Mouse (Mus musculus): ENCODE results near the gene Parvb.

Gene Parvb

GRCm38 (mm10) chr15:84231721-84232561, at the start of gene Parvb:
Parvb (plus strand) TSS chr15:84232043.
- Histone ChIP-seq H3K27me3 (ENCODE audit: insufficient read depth, low read length) (peaks cover 14% of the 10 kb centered on the region), H3K36me3 (ENCODE audit: insufficient read depth, low read length) (peaks cover 9% of the 10 kb centered on the region; the same call in 1 of the 2 replicates), H3K9me3 (ENCODE audit: low read length) (no peaks in the 10 kb centered on the region), H3K4me3 (replicated peaks; ENCODE audit: low read length) (peak within 1 kb of the TSS; percentile 87), H3K4me1 (replicated peaks; ENCODE audit: low read depth, low read length) (peaks cover 79% of the 10 kb centered on the region)
- no peak for TF ChIP-seq CTCF (conservative IDR thresholded peaks at IDR 0.05; ENCODE audit: low read length)
- no peak for TF ChIP-seq NANOG (IDR thresholded peaks at IDR 0.05; ENCODE audit: borderline replicate concordance, low read length)
- no peak for TF ChIP-seq POU5F1 (IDR thresholded peaks at IDR 0.05; ENCODE audit: borderline replicate concordance, low read length)

DNA sequence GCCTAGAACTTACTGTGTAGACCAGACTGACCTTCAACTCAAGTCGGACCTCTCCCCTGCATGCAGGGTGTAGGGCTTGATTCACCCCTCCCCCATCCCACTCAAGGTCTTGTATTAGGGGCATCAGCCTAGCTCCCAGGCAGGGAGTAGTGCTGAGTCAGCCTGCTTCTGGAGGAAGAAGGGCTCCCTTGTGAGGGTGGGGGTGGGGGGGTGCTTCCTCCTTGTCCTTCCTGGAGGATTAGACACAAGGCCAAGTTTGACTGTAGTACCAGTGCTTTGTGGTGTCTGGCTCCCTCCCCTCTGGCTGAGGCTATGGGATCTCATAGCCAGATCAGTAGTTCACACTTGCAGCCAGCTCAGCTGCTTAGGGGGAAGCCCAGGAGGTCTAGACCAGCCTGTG, 47.9 kb upstream of the Parvb start:
- H3K27me3 ChIP-seq (ENCODE audit: insufficient read depth, low read length) = peaks cover 11% of the 10 kb centered on the region; the same call in 1 of the 2 replicates
- TF ChIP-seq POU5F1 (IDR thresholded peaks at IDR 0.05; ENCODE audit: borderline replicate concordance, low read length) = no peak
- TF ChIP-seq NANOG (IDR thresholded peaks at IDR 0.05; ENCODE audit: borderline replicate concordance, low read length) = no peak
- no peak for TF ChIP-seq CTCF (conservative IDR thresholded peaks at IDR 0.05; ENCODE audit: low read length)
- peaks cover 92% of the 10 kb centered on the region for H3K4me1 ChIP-seq (replicated peaks; ENCODE audit: low read depth, low read length)

GRCm38 (mm10) chr15:84186196-84186595, 45.6 kb upstream of the Parvb start:
- TF ChIP-seq CTCF (conservative IDR thresholded peaks at IDR 0.05; ENCODE audit: low read length) (0 out of 2 replicates have a peak, but pooled peaks have one; percentile 2), POU5F1 (IDR thresholded peaks at IDR 0.05; ENCODE audit: borderline replicate concordance, low read length) (no peak), NANOG (IDR thresholded peaks at IDR 0.05; ENCODE audit: borderline replicate concordance, low read length) (no peak)
- peaks cover 96% of the 10 kb centered on the region for H3K4me1 ChIP-seq (replicated peaks; ENCODE audit: low read depth, low read length)
- H3K27me3 ChIP-seq (ENCODE audit: insufficient read depth, low read length) = peaks cover 5% of the 10 kb centered on the region; the same call in 1 of the 2 replicates
- peaks cover 6% of the 10 kb centered on the region for H3K36me3 ChIP-seq (ENCODE audit: insufficient read depth, low read length)
- peak overlapping the region; percentile 50 for H3K4me3 ChIP-seq (replicated peaks; ENCODE audit: low read length)
- no peaks in the 10 kb centered on the region for H3K9me3 ChIP-seq (ENCODE audit: low read length)

More for the DNA sequence above, 47.9 kb upstream of the Parvb start:
- no peaks in the 10 kb centered on the region for H3K36me3 ChIP-seq (ENCODE audit: insufficient read depth, low read length)
- H3K4me3 ChIP-seq (replicated peaks; ENCODE audit: low read length) = peak overlapping the region; percentile 50
- no peaks in the 10 kb centered on the region for H3K9me3 ChIP-seq (ENCODE audit: low read length)

- peaks cover 87% of the 10 kb centered on the region for H3K4me1 ChIP-seq (replicated peaks; ENCODE audit: low read depth, low read length)
- TF ChIP-seq POU5F1 (IDR thresholded peaks at IDR 0.05; ENCODE audit: borderline replicate concordance, low read length) = no peak
- no peak for TF ChIP-seq CTCF (conservative IDR thresholded peaks at IDR 0.05; ENCODE audit: low read length)
- TF ChIP-seq NANOG (IDR thresholded peaks at IDR 0.05; ENCODE audit: borderline replicate concordance, low read length) = no peak
- H3K4me3 ChIP-seq (replicated peaks; ENCODE audit: low read length) = peak overlapping the region; percentile 98
- H3K9me3 ChIP-seq (ENCODE audit: low read length) = no peaks in the 10 kb centered on the region
- peaks cover 15% of the 10 kb centered on the region for H3K36me3 ChIP-seq (ENCODE audit: insufficient read depth, low read length)
- no peaks in the 10 kb centered on the region for H3K27me3 ChIP-seq (ENCODE audit: insufficient read depth, low read length)
These were observed 42.8 kb upstream of the Parvb start for GRCm38 (mm10) chr15:84188887-84189530.

DNA sequence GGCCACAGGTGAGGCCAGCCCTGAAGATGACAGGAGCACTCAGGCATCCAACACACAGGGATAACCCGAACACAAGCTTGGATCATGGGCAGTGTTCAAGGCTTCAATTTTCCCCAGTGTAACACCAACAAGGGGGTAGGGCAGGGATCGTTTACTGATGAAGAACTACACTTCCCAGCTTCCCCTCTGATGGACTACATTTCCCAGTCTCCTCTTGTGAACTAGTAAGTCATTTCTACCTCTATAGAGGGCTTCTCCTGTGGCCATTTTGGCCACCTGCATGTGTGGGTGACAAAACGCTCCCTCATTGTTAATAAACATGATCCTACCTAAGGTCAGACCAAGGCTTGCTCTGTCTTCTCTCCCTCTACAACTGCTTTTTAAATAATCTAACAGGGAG, 42.0 kb upstream of the Parvb start:
- peak overlapping the region; percentile 98 for H3K4me3 ChIP-seq (replicated peaks; ENCODE audit: low read length)
- TF ChIP-seq NANOG (IDR thresholded peaks at IDR 0.05; ENCODE audit: borderline replicate concordance, low read length) = no peak
- TF ChIP-seq POU5F1 (IDR thresholded peaks at IDR 0.05; ENCODE audit: borderline replicate concordance, low read length) = no peak
- no peak for TF ChIP-seq CTCF (conservative IDR thresholded peaks at IDR 0.05; ENCODE audit: low read length)
- no peaks in the 10 kb centered on the region for H3K9me3 ChIP-seq (ENCODE audit: low read length)
- H3K27me3 ChIP-seq (ENCODE audit: insufficient read depth, low read length) = no peaks in the 10 kb centered on the region
- H3K36me3 ChIP-seq (ENCODE audit: insufficient read depth, low read length) = peaks cover 24% of the 10 kb centered on the region
- peaks cover 87% of the 10 kb centered on the region for H3K4me1 ChIP-seq (replicated peaks; ENCODE audit: low read depth, low read length)

DNA sequence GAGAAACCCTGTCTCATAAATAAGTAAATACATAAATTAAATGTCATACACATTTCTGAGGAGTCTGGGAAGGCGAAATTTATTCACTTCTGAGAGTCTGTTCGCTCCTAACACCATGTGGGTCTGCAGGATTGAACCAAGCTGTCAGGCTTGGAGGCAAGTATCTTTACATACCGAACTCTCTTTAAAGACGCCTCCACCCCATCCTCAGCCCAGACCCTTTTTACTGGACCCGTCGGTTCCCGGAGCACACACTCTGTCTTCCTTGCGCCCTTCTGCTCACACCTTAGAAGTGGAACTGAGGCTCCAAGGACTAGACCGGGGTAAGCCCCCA, 40.2 kb upstream of the Parvb start:
- TF ChIP-seq CTCF (conservative IDR thresholded peaks at IDR 0.05; ENCODE audit: low read length) = no peak
- no peak for TF ChIP-seq POU5F1 (IDR thresholded peaks at IDR 0.05; ENCODE audit: borderline replicate concordance, low read length)
- no peak for TF ChIP-seq NANOG (IDR thresholded peaks at IDR 0.05; ENCODE audit: borderline replicate concordance, low read length)
- Histone ChIP-seq H3K36me3 (ENCODE audit: insufficient read depth, low read length) (peaks cover 42% of the 10 kb centered on the region), H3K4me3 (replicated peaks; ENCODE audit: low read length) (peak overlapping the region; percentile 98), H3K27me3 (ENCODE audit: insufficient read depth, low read length) (no peaks in the 10 kb centered on the region), H3K9me3 (ENCODE audit: low read length) (no peaks in the 10 kb centered on the region), H3K4me1 (replicated peaks; ENCODE audit: low read depth, low read length) (peaks cover 86% of the 10 kb centered on the region)

- no peaks in the 10 kb centered on the region for H3K27me3 ChIP-seq (ENCODE audit: insufficient read depth, low read length)
- no peaks in the 10 kb centered on the region for H3K9me3 ChIP-seq (ENCODE audit: low read length)
- H3K4me3 ChIP-seq (replicated peaks; ENCODE audit: low read length) = peak within 1 kb of the TSS; percentile 98
- H3K36me3 ChIP-seq (ENCODE audit: insufficient read depth, low read length) = peaks cover 47% of the 10 kb centered on the region
- TF ChIP-seq CTCF (conservative IDR thresholded peaks at IDR 0.05; ENCODE audit: low read length) (peak; percentile 29), POU5F1 (IDR thresholded peaks at IDR 0.05; ENCODE audit: borderline replicate concordance, low read length) (no peak)
- peaks cover 86% of the 10 kb centered on the region for H3K4me1 ChIP-seq (replicated peaks; ENCODE audit: low read depth, low read length)
These were observed 39.6 kb upstream of the Parvb start, which contains the start of gene Samm50 for GRCm38 (mm10) chr15:84192058-84192791. Samm50 (plus strand) TSS chr15:84192241.
